Mouse (Mus musculus) hindbrain, embryonic 13.5 days (tissue): ENCODE data around the gene Tradd. TPM values are rescaled to one million over a fixed set of nuclear protein-coding genes. Genes with fewer than 3 reads are reported as not detected.

Source experiments
- ATAC-seq: fragments of 200-750 bp; cut with Nextera tagmentation; 2 replicates; pipeline ENCODE4 v1.8.0; 2017; ENCODE audit warnings: moderate TSS enrichment; ENCODE audit not compliant: low FRiP score
- H3K27ac ChIP-seq: fragments of 300-500 bp; sonication (generic); 2 replicates; pipeline ENCODE4 v1.5.1; 2015; ENCODE audit warnings: inconsistent platforms, mild to moderate bottlenecking, moderate library complexity
- H3K27me3 ChIP-seq: fragments of 300-500 bp; sonication (generic); 2 replicates; pipeline ENCODE4 v1.6.1; 2015; ENCODE audit warnings: mild to moderate bottlenecking, inconsistent platforms
- H3K36me3 ChIP-seq: fragments of 300-500 bp; sonication (generic); 2 replicates; pipeline ENCODE4 v1.6.1; 2015; ENCODE audit warnings: mild to moderate bottlenecking, inconsistent platforms
- H3K4me1 ChIP-seq: fragments of 300-500 bp; sonication (generic); replicated peaks from 2 replicates; pipeline ENCODE4 v1.6.1; 2015; ENCODE audit warnings: inconsistent platforms
- H3K4me2 ChIP-seq: fragments of 300-500 bp; sonication (generic); 2 replicates; pipeline ENCODE4 v1.6.1; 2015; ENCODE audit warnings: inconsistent platforms, mild to moderate bottlenecking, moderate library complexity
- H3K4me3 ChIP-seq: fragments of 300-500 bp; sonication (generic); 2 replicates; pipeline ENCODE4 v1.5.1; 2015; ENCODE audit warnings: mild to moderate bottlenecking, inconsistent platforms
- H3K9ac ChIP-seq: fragments of 300-500 bp; sonication (generic); 2 replicates; pipeline ENCODE4 v1.6.1; 2015; ENCODE audit warnings: mild to moderate bottlenecking, inconsistent platforms
- H3K9me3 ChIP-seq: fragments of 300-500 bp; sonication (generic); 2 replicates; pipeline ENCODE4 v1.6.1; 2016; ENCODE audit warnings: inconsistent platforms
- WGBS: fragments of 180-500 bp; shearing (Covaris S2); methylation state at CpG from one replicate; pipeline ENCODE4 v1.1.7; 2015; 5-methylcytosine and 5-hydroxymethylcytosine counted together
- microRNA counts: library from miRNA; unstranded; fragments of <30 nt; microRNA quantifications from one replicate; lab custom pipeline; 2016
- microRNA-seq: library from miRNA; unstranded; fragments of <30 nt; microRNA quantifications from one replicate; pipeline ENCODE4, GENCODE M21; 2016
- polyA plus RNA-seq: library from polyadenylated mRNA; unstranded; fragments of >200 nt; fragmentation: Nextera tagmentation; extraction: Ambion mirVana; gene quantifications from 2 replicates; pipeline ENCODE4 v1.2.1, GENCODE M21; 2015

Tradd gene
- polyA plus RNA-seq, 1 experiment from 2014 or later: 21.1 TPM

GRCm38 (mm10) chr8:105223850-105224249 lies 40.6 kb downstream of the Tradd start:
- no peaks in the 10 kb centered on the region for H3K27me3 ChIP-seq

DNA sequence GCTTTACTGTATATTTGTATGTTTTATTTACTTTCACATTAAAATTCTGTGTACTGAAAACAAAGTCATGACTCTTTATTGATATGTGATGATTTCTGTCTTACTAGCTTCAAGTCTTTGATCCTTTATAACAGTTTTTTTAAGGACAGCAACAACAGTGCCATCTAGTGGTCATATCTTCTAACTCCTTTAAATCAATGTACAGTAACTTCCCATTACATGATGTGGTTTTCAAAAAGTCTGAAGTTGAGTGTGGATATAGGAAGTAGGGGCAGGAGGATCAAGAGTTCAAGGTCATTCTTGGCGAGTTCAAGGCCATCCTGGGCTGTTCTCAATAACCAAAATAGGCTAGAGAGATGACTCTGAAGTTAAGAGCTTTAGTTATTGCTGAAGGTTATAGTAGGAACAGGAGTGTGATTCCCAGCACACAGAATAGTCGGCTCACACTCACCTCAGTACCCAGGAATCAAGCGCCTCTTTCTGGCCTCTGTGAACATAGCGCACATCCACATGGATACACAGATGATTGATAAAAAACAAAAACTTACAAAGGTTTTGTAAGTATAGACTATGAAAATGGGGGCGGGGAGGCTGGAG lies 46.4 kb downstream of the Tradd start:
- ATAC-seq: 0 out of 2 replicates have a peak, but pooled peaks have one; percentile 39
- Histone ChIP-seq H3K27ac (no peak overlapping the region), H3K4me1 (no peaks in the 10 kb centered on the region), H3K27me3 (no peaks in the 10 kb centered on the region), H3K9me3 (no peaks in the 10 kb centered on the region), H3K36me3 (peaks cover 2% of the 10 kb centered on the region; the same call in 1 of the 2 replicates), H3K9ac (no peak overlapping the region), H3K4me2 (no peak overlapping the region), H3K4me3 (no peak overlapping the region)
- 86% methylated on average over 5 of the region's 5 CpGs for WGBS

More at GRCm38 (mm10) chr8:105223850-105224249, 40.6 kb downstream of the Tradd start:
- Histone ChIP-seq H3K27ac (peak overlapping the region; percentile 87; the same call in 1 of the 2 replicates), H3K9me3 (no peaks in the 10 kb centered on the region), H3K9ac (peak overlapping the region; percentile 68; the same call in 1 of the 2 replicates), H3K4me3 (no peak overlapping the region), H3K4me2 (peak overlapping the region; percentile 67), H3K36me3 (no peaks in the 10 kb centered on the region), H3K4me1 (peaks cover 21% of the 10 kb centered on the region)
- ATAC-seq: no peak
- 80% methylated on average over 7 of the region's 7 CpGs for WGBS

DNA sequence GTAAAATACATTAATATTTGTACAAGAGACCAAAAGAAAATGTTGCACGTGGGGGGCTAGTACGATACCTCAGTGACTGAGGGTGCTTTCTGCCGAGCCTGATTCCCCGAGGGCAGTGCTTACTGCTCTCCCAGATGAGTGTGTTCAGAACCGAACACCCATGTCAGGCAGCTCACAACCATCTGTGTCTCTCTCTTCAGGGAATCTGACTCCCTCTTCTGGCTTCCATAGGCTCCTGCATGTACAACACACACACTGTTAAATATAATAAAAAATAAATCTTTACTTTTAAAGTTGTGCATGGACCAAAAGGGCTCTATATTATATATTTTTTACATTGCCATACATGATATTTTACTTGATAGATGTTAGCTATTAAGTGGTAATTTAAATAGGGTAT lies 50.3 kb downstream of the Tradd start:
- Histone ChIP-seq H3K9ac (no peak overlapping the region), H3K4me2 (no peak overlapping the region), H3K4me3 (no peak overlapping the region), H3K27me3 (no peaks in the 10 kb centered on the region), H3K4me1 (no peaks in the 10 kb centered on the region), H3K9me3 (no peaks in the 10 kb centered on the region), H3K27ac (no peak overlapping the region), H3K36me3 (peaks cover 2% of the 10 kb centered on the region)
- WGBS: 93% methylated on average over 5 of the region's 5 CpGs
- ATAC-seq: no peak

- Histone ChIP-seq H3K4me2 (no peak overlapping the region), H3K4me3 (no peak overlapping the region), H3K27ac (0 out of 2 replicates have a peak overlapping the region, but pooled peaks have one; percentile 8), H3K4me1 (no peaks in the 10 kb centered on the region), H3K36me3 (peaks cover 2% of the 10 kb centered on the region), H3K9ac (no peak overlapping the region), H3K9me3 (no peaks in the 10 kb centered on the region), H3K27me3 (no peaks in the 10 kb centered on the region)
- ATAC-seq: no peak
- 60% methylated on average over 1 of the region's 1 CpGs for WGBS
Measured at GRCm38 (mm10) chr8:105209153-105210110, 55.0 kb downstream of the Tradd start.

MicroRNAs within 50 kb of the gene (microRNA counts, 519-probe panel; counts per million panel counts)
- microRNA mmu-miR-328 (lab: Ali Mortazavi, UCI): 3,478 counts per million, percentile 44 among the panel's probes with 10 or more counts

Small RNA genes within 50 kb of the gene (microRNA-seq; reads per million reads assigned to microRNA genes)
- not detected for gene Gm27320
- gene Mir328: 359 reads per million, percentile 64 among the genes with 10 or more reads in this experiment

Other genes with a start within 250 kb of the Tradd start
- gene Ces3a, start 216.0 kb downstream of the Tradd start, polyA plus RNA-seq: not detected in 2 replicates
- not detected in 2 replicates for gene Ces3b, start 180.9 kb downstream of the Tradd start, polyA plus RNA-seq
- gene Ces4a, start 132.8 kb downstream of the Tradd start, polyA plus RNA-seq: not detected in 2 replicates
- 33.0 and 35.6 TPM in 2 replicates for gene Cbfb, start 93.9 kb downstream of the Tradd start, polyA plus RNA-seq
- 27.4 and 29.5 TPM in 2 replicates for gene D230025D16Rik, start 39.5 kb downstream of the Tradd start, polyA plus RNA-seq
- gene B3gnt9, start 9.5 kb downstream of the Tradd start, polyA plus RNA-seq: 6.2 and 6.7 TPM in 2 replicates
- 1.1 and 1.2 TPM in 2 replicates for gene Fbxl8, start within 50 bp of the Tradd start, polyA plus RNA-seq
- gene Hsf4, start 5.2 kb upstream of the Tradd start, polyA plus RNA-seq: 0.27 and 0.44 TPM in 2 replicates
- 3.9 and 4.5 TPM in 2 replicates for gene Nol3, start 11.5 kb upstream of the Tradd start, polyA plus RNA-seq
- 114 and 119 TPM in 2 replicates for gene 4931428F04Rik, start 25.3 kb upstream of the Tradd start, polyA plus RNA-seq
- 14.3 and 14.6 TPM in 2 replicates for gene Exoc3l, start 31.5 kb upstream of the Tradd start, polyA plus RNA-seq
- gene E2f4, start 33.1 kb upstream of the Tradd start, polyA plus RNA-seq: 45.6 and 47.0 TPM in 2 replicates
- gene Elmo3, start 41.0 kb upstream of the Tradd start, polyA plus RNA-seq: 1.5 and 1.6 TPM in 2 replicates
- gene Lrrc29, start 61.7 kb upstream of the Tradd start, polyA plus RNA-seq: 0.82 and 1.4 TPM in 2 replicates
- 133 and 136 TPM in 2 replicates for gene Tmem208, start 61.7 kb upstream of the Tradd start, polyA plus RNA-seq
- gene Fhod1, start 83.3 kb upstream of the Tradd start, polyA plus RNA-seq: 0.74 and 0.76 TPM in 2 replicates
- 7.3 and 7.4 TPM in 2 replicates for gene Slc9a5, start 84.2 kb upstream of the Tradd start, polyA plus RNA-seq
- gene Plekhg4, start 108.7 kb upstream of the Tradd start, polyA plus RNA-seq: 1.6 and 1.9 TPM in 2 replicates
- gene Kctd19, start 148.9 kb upstream of the Tradd start, polyA plus RNA-seq: not detected in 2 replicates
- 1.1 and 1.7 TPM in 2 replicates for gene Lrrc36, start 149.0 kb upstream of the Tradd start, polyA plus RNA-seq
- 170 and 181 TPM in 2 replicates for gene Tppp3, start 206.9 kb upstream of the Tradd start, polyA plus RNA-seq
- 30.9 and 34.3 TPM in 2 replicates for gene Zdhhc1, start 232.3 kb upstream of the Tradd start, polyA plus RNA-seq